Mouse (Mus musculus) liver, postnatal 0 days (tissue): ENCODE data around the gene Ppfia4.

Source experiments
- CTCF ChIP-seq: sonication (generic); IDR thresholded peaks from 2 replicates; pipeline ENCODE4 v1.5.1; 2016; ENCODE audit warnings: antibody characterized with exemption, low read depth
- EP300 ChIP-seq: IDR thresholded peaks from 2 replicates; pipeline ENCODE4 v1.6.1; 2016; ENCODE audit warnings: antibody characterized with exemption, low read depth, mild to moderate bottlenecking

- no peak for TF ChIP-seq CTCF
- no peak for TF ChIP-seq EP300
These were observed 11.9 kb downstream of the Ppfia4 start for GRCm38 (mm10) chr1:134320691-134321301.
